Mouse (Mus musculus) heart, adult 2 months (tissue): Measurements from ENCODE around the gene Rnf227. TPM values are rescaled to one million over a fixed set of nuclear protein-coding genes. Genes with fewer than 3 reads are reported as not detected.
A peak's percentile ranks its signal among the peaks of the same experiment; 100 is the strongest.

Source experiments
- DNase-seq, 2 experiments: peaks; one replicate each; pipeline ENCODE4 v3.0.0; 2021
- H3K27ac ChIP-seq: fragments of 200-600 bp; 2 replicates; pipeline ENCODE4 v1.8.1; 2022
- H3K27me3 ChIP-seq: fragments of 200-500 bp; 2 replicates; pipeline ENCODE4 v1.6.1; 2012; ENCODE audit warnings: mild to moderate bottlenecking, low read length, inconsistent platforms, mixed read lengths; ENCODE audit not compliant: control insufficient read depth, insufficient read depth
- H3K36me3 ChIP-seq: fragments of 200-500 bp; 2 replicates; pipeline ENCODE4 v1.6.1; 2012; ENCODE audit warnings: low read length, inconsistent platforms; ENCODE audit not compliant: control insufficient read depth, insufficient read depth
- H3K4me1 ChIP-seq: fragments of 200-500 bp; 2 replicates; pipeline ENCODE4 v1.6.1; 2011; ENCODE audit warnings: low read length; ENCODE audit not compliant: control insufficient read depth, insufficient read depth
- H3K4me3 ChIP-seq: fragments of 200-600 bp; 2 replicates; pipeline ENCODE4 v1.8.1; 2022
- H3K79me2 ChIP-seq: fragments of 200-500 bp; replicated peaks from 2 replicates; pipeline ENCODE4 v1.6.1; 2012; ENCODE audit warnings: mild to moderate bottlenecking, inconsistent platforms, low read length, moderate library complexity, mixed read lengths; ENCODE audit not compliant: control insufficient read depth, insufficient read depth
- H3K9ac ChIP-seq: fragments of 200-500 bp; 2 replicates; pipeline ENCODE4 v1.6.1; 2012; ENCODE audit warnings: low read depth, mild to moderate bottlenecking, control low read depth, inconsistent platforms, low read length, mixed read lengths
- CTCF ChIP-seq: fragments of 200-600 bp; IDR thresholded peaks from 2 replicates; pipeline ENCODE4 v1.8.1; 2022; ENCODE audit warnings: antibody characterized with exemption, mild to moderate bottlenecking, moderate library complexity
- EP300 ChIP-seq: fragments of 200-500 bp; IDR thresholded peaks from 2 replicates; pipeline ENCODE4 v1.6.1; 2011; ENCODE audit warnings: low read depth, low read length, control low read depth; ENCODE audit not compliant: insufficient read depth
- POLR2A ChIP-seq: fragments of 200-500 bp; IDR thresholded peaks from 2 replicates; pipeline ENCODE4 v1.6.1; 2011; ENCODE audit warnings: mild to moderate bottlenecking, low read depth, low read length, control low read depth; ENCODE audit not compliant: insufficient read depth
- WGBS: fragments of 180-500 bp; shearing (Covaris S2); methylation state at CpG from one replicate; pipeline ENCODE4 v1.1.7; 2018; 5-methylcytosine and 5-hydroxymethylcytosine counted together
- intact Hi-C: fragments of 180-260 bp; cut with DNase I; formaldehyde crosslinking; loops from one replicate; pipeline ENCODE4 v1.15.1; 2025
- polyA plus RNA-seq: library from polyadenylated mRNA; depleted of rRNA; stranded (reverse); fragments of >200 nt; gene quantifications from 2 replicates; pipeline ENCODE4 v1.2.3, GENCODE M21; 2012; rRNA removed
- total RNA-seq, 2 experiments: library from RNA; stranded (reverse); gene quantifications; 2 replicates each; pipeline ENCODE4 v1.2.3; 2021

Gene Rnf227
- total and polyA plus RNA-seq, 3 experiments, result 0.31 to 0.51 (median 0.36) TPM

- intact Hi-C loops, result loop anchor here (5.0 kb wide), 2 partner anchors 63 to 188 kb away; partner anchors contain the start of genes Alox8, Cntrob and Trappc1
- no peak overlapping the region for H3K9ac ChIP-seq
- 87% methylated on average over 6 of the region's 6 CpGs for WGBS
- no peaks in the 10 kb centered on the region for H3K36me3 ChIP-seq
- H3K4me1 ChIP-seq, result no peaks in the 10 kb centered on the region
- no peak for DNase-seq
- no peaks in the 10 kb centered on the region for H3K79me2 ChIP-seq
- H3K4me3 ChIP-seq, result no peak overlapping the region
- TF ChIP-seq CTCF, result no peak
- H3K27me3 ChIP-seq, result no peaks in the 10 kb centered on the region
- no peak overlapping the region for H3K27ac ChIP-seq
Measured at GRCm38 (mm10) chr11:69384979-69385378, 44.7 kb downstream of the Rnf227 start.

GRCm38 (mm10) chr11:69386758-69387157 is 46.5 kb downstream of the Rnf227 start:
- 71% methylated on average over 7 of the region's 7 CpGs for WGBS
- H3K36me3 ChIP-seq, result no peaks in the 10 kb centered on the region
- H3K4me1 ChIP-seq, result no peaks in the 10 kb centered on the region; the same call in 1 of the 2 replicates
- H3K4me3 ChIP-seq, result no peak overlapping the region
- H3K9ac ChIP-seq, result no peak overlapping the region
- no peaks in the 10 kb centered on the region for H3K27me3 ChIP-seq
- intact Hi-C loops, result loop anchor here (5.0 kb wide), 1 partner anchor 64 kb away; the partner anchor contains the start of genes Cntrob and Trappc1
- no peak for TF ChIP-seq CTCF
- TF ChIP-seq EP300, result no peak
- TF ChIP-seq POLR2A, result no peak
- H3K27ac ChIP-seq, result no peak overlapping the region
- H3K79me2 ChIP-seq, result no peaks in the 10 kb centered on the region
- no peak for DNase-seq

GRCm38 (mm10) chr11:69388680-69389079 is 48.4 kb downstream of the Rnf227 start:
- Histone ChIP-seq H3K36me3 (no peaks in the 10 kb centered on the region), H3K9ac (no peak overlapping the region), H3K4me1 (no peaks in the 10 kb centered on the region; the same call in 1 of the 2 replicates), H3K79me2 (no peaks in the 10 kb centered on the region), H3K27ac (no peak overlapping the region), H3K27me3 (no peaks in the 10 kb centered on the region), H3K4me3 (no peak overlapping the region)
- intact Hi-C loops, result loop anchor here (5.0 kb wide), 1 partner anchor 66 kb away; the partner anchor contains the start of genes Cntrob and Trappc1
- DNase-seq, result no peak
- over 99% methylated on average over 4 of the region's 4 CpGs for WGBS
- TF ChIP-seq POLR2A, result no peak
- TF ChIP-seq CTCF, result peak; percentile 29; the same call in 1 of the 2 replicates
- no peak for TF ChIP-seq EP300

- Histone ChIP-seq H3K27me3 (no peaks in the 10 kb centered on the region), H3K4me1 (no peaks in the 10 kb centered on the region; the same call in 1 of the 2 replicates), H3K79me2 (no peaks in the 10 kb centered on the region), H3K27ac (no peak overlapping the region), H3K9ac (no peak overlapping the region), H3K36me3 (peaks cover 2% of the 10 kb centered on the region; the same call in 1 of the 2 replicates), H3K4me3 (no peak overlapping the region)
- TF ChIP-seq POLR2A (no peak), EP300 (no peak), CTCF (no peak)
- intact Hi-C loops, result loop anchor here (1.0 to 5.0 kb wide), 3 partner anchors 67 to 131 kb away; partner anchors contain the start of genes Cntrob and Trappc1
- 61% methylated on average over 14 of the region's 14 CpGs for WGBS
- peak; percentile 45 to 49 for DNase-seq
Measured at GRCm38 (mm10) chr11:69389531-69390399, 49.5 kb downstream of the Rnf227 start.

GRCm38 (mm10) chr11:69390400-69391034 is 50.3 kb downstream of the Rnf227 start:
- Histone ChIP-seq H3K4me3 (no peak overlapping the region), H3K9ac (no peak overlapping the region), H3K4me1 (no peaks in the 10 kb centered on the region; the same call in 1 of the 2 replicates), H3K36me3 (peaks cover 2% of the 10 kb centered on the region; the same call in 1 of the 2 replicates), H3K27me3 (no peaks in the 10 kb centered on the region), H3K79me2 (no peaks in the 10 kb centered on the region), H3K27ac (no peak overlapping the region)
- intact Hi-C loops, result loop anchor here (1.0 kb wide), 2 partner anchors 121 to 132 kb away; no protein-coding TSS in a partner anchor
- TF ChIP-seq CTCF (peak; percentile 82), POLR2A (no peak), EP300 (0 out of 2 replicates have a peak, but pooled peaks have one; percentile 11)
- WGBS, result 55% methylated on average over 10 of the region's 10 CpGs
- DNase-seq, result peak; percentile 44 to 46

Other genes with a start within 250 kb of the Rnf227 start
- gene Per1, start 245.2 kb upstream of the Rnf227 start, total RNA-seq, result 10 to 100 TPM; 44.4 to 79.8 TPM
- 18.0 and 36.4 TPM in 2 replicates for gene Per1, start 245.2 kb upstream of the Rnf227 start, polyA plus RNA-seq
- gene Hes7, start 220.1 kb upstream of the Rnf227 start, total RNA-seq, result under 1 TPM in 1 of 2 experiments, not detected in 1; 0.11 TPM
- 0.10 TPM in 1 of 2 replicates, not detected in the other for gene Hes7, start 220.1 kb upstream of the Rnf227 start, polyA plus RNA-seq
- gene 9130213A22Rik, start 217.9 kb upstream of the Rnf227 start, total RNA-seq, result under 1 TPM; 0.21 to 0.23 TPM
- gene 9130213A22Rik, start 217.9 kb upstream of the Rnf227 start, polyA plus RNA-seq, result 0.82 and 1.00 TPM in 2 replicates
- under 1 TPM; 0.05 to 0.07 TPM for gene Aloxe3, start 214.6 kb upstream of the Rnf227 start, total RNA-seq
- gene Aloxe3, start 214.6 kb upstream of the Rnf227 start, polyA plus RNA-seq, result 0.16 TPM in 1 of 2 replicates, not detected in the other
- not detected for gene Alox12b, start 183.5 kb upstream of the Rnf227 start, total RNA-seq
- 0.04 TPM in 1 of 2 replicates, not detected in the other for gene Alox12b, start 183.5 kb upstream of the Rnf227 start, polyA plus RNA-seq
- gene Alox8, start 142.6 kb upstream of the Rnf227 start, total RNA-seq, result 1 to 10 TPM in 1 of 2 experiments, under 1 TPM in 1; 0.84 to 1.6 TPM
- 0.68 TPM in 1 of 2 replicates, not detected in the other for gene Alox8, start 142.6 kb upstream of the Rnf227 start, polyA plus RNA-seq
- 1 to 10 TPM; 1.6 to 1.8 TPM for gene Gucy2e, start 103.4 kb upstream of the Rnf227 start, total RNA-seq
- 0.06 TPM in 2 replicates for gene Gucy2e, start 103.4 kb upstream of the Rnf227 start, polyA plus RNA-seq
- 1 to 10 TPM; 2.3 to 2.5 TPM for gene Cntrob, start 16.7 kb upstream of the Rnf227 start, total RNA-seq
- 3.0 and 4.0 TPM in 2 replicates for gene Cntrob, start 16.7 kb upstream of the Rnf227 start, polyA plus RNA-seq
- 10 to 100 TPM; 45.5 to 48.0 TPM for gene Trappc1, start 16.5 kb upstream of the Rnf227 start, total RNA-seq
- gene Trappc1, start 16.5 kb upstream of the Rnf227 start, polyA plus RNA-seq, result 46.6 and 84.3 TPM in 2 replicates
- gene Kcnab3, start 14.2 kb upstream of the Rnf227 start, total RNA-seq, result under 1 TPM; 0.11 to 0.23 TPM
- gene Kcnab3, start 14.2 kb upstream of the Rnf227 start, polyA plus RNA-seq, result 0.53 and 0.61 TPM in 2 replicates
- gene Chd3, start 28.9 kb downstream of the Rnf227 start, total RNA-seq, result 10 to 100 TPM; 18.3 to 20.2 TPM
- gene Chd3, start 28.9 kb downstream of the Rnf227 start, polyA plus RNA-seq, result 20.3 and 22.2 TPM in 2 replicates
- gene Naa38, start 55.0 kb downstream of the Rnf227 start, total RNA-seq, result 100 to 1,000 TPM; 102 to 113 TPM
- gene Naa38, start 55.0 kb downstream of the Rnf227 start, polyA plus RNA-seq, result 128 and 145 TPM in 2 replicates
- 10 to 100 TPM; 27.9 to 32.1 TPM for gene Cyb5d1, start 55.2 kb downstream of the Rnf227 start, total RNA-seq
- gene Cyb5d1, start 55.2 kb downstream of the Rnf227 start, polyA plus RNA-seq, result 19.9 and 29.8 TPM in 2 replicates
- 10 to 100 TPM; 20.4 to 21.4 TPM for gene Tmem88, start 57.8 kb downstream of the Rnf227 start, total RNA-seq
- 61.4 and 66.4 TPM in 2 replicates for gene Tmem88, start 57.8 kb downstream of the Rnf227 start, polyA plus RNA-seq
- 10 to 100 TPM; 19.7 to 27.8 TPM for gene Kdm6b, start 73.2 kb downstream of the Rnf227 start, total RNA-seq
- gene Kdm6b, start 73.2 kb downstream of the Rnf227 start, polyA plus RNA-seq, result 6.5 and 8.6 TPM in 2 replicates
- gene Dnah2, start 208.6 kb downstream of the Rnf227 start, total RNA-seq, result under 1 TPM; 0.08 to 0.41 TPM
- gene Dnah2, start 208.6 kb downstream of the Rnf227 start, polyA plus RNA-seq, result 0.15 and 0.23 TPM in 2 replicates
- 100 to 1,000 TPM in 1 of 2 experiments, 10 to 100 TPM in 1; 89.2 to 106 TPM for gene Efnb3, start 219.7 kb downstream of the Rnf227 start, total RNA-seq
- gene Efnb3, start 219.7 kb downstream of the Rnf227 start, polyA plus RNA-seq, result 57.4 and 95.6 TPM in 2 replicates
- 1 to 10 TPM; 5.4 to 5.6 TPM for gene Wrap53, start 239.8 kb downstream of the Rnf227 start, total RNA-seq
- 10.1 and 10.5 TPM in 2 replicates for gene Wrap53, start 239.8 kb downstream of the Rnf227 start, polyA plus RNA-seq
- 10 to 100 TPM; 13.6 to 15.3 TPM for gene Trp53, start 239.9 kb downstream of the Rnf227 start, total RNA-seq
- gene Trp53, start 239.9 kb downstream of the Rnf227 start, polyA plus RNA-seq, result 35.0 and 41.6 TPM in 2 replicates